Mouse (Mus musculus) hindbrain, embryonic 15.5 days (tissue): ENCODE data around the gene Cpvl. TPM values are rescaled to one million over a fixed set of nuclear protein-coding genes. Genes with fewer than 3 reads are reported as not detected.

ENCODE experiments used
- polyA plus RNA-seq: library from polyadenylated mRNA; unstranded; fragments of >200 nt; fragmentation: Nextera tagmentation; extraction: Ambion mirVana; gene quantifications from 2 replicates; pipeline ENCODE4 v1.2.1, GENCODE M21; 2015

Cpvl gene
- polyA plus RNA-seq, 1 experiment from 2014 or later: not detected

Other genes starting within 250 kb of the Cpvl start
- gene Tril, start 157.8 kb downstream of the Cpvl start, polyA plus RNA-seq: 17.8 and 18.8 TPM in 2 replicates
- 24.6 and 32.5 TPM in 2 replicates for gene Chn2, start 60.9 kb upstream of the Cpvl start, polyA plus RNA-seq